Mouse (Mus musculus): Measurements from ENCODE around the gene Rph3al.

DNA sequence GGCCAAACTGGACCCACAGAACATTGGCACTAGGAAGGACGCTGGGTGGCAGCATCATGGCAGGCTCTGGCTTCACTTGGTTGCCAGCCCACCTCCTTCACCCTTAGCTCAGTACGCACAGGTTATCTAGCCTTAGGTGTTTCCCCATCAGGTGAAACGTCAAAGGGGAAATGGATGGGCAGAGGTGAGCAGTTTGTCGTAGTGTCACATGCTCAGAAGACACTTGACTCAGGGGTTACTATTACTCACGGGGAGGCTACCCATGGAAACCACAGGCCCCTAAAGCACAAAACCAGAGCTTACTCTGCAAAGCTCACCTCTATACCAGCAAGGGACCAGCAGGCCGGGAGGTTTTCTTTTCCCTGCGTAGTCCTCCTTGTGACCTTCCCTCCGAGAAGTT is 59.8 kb downstream of the Rph3al start:
- TF ChIP-seq CTCF (IDR thresholded peaks at IDR 0.05; ENCODE audit: low read depth) = no peak
- TF ChIP-seq EP300 (optimal IDR thresholded peaks at IDR 0.05) = no peak
